Mouse (Mus musculus) forebrain, embryonic 15.5 days (tissue): ENCODE measurements around the gene Ralgapb. TPM values are rescaled to one million over a fixed set of nuclear protein-coding genes. Genes with fewer than 3 reads are reported as not detected.

Source experiments
- ATAC-seq: fragments of 200-750 bp; cut with Nextera tagmentation; replicated peaks from 2 replicates; pipeline ENCODE4 v1.8.0; 2017; ENCODE audit warnings: mild to moderate bottlenecking, moderate TSS enrichment, moderate library complexity
- H3K27ac ChIP-seq: fragments of 300-500 bp; sonication (generic); replicated peaks from 2 replicates; pipeline ENCODE4 v1.5.1; 2015; ENCODE audit warnings: mild to moderate bottlenecking, inconsistent platforms
- H3K27me3 ChIP-seq: fragments of 300-500 bp; sonication (generic); 2 replicates; pipeline ENCODE4 v1.6.1; 2015; ENCODE audit warnings: inconsistent platforms
- H3K36me3 ChIP-seq: fragments of 300-500 bp; sonication (generic); 2 replicates; pipeline ENCODE4 v1.6.1; 2015; ENCODE audit warnings: mild to moderate bottlenecking, inconsistent platforms
- H3K4me1 ChIP-seq: fragments of 300-500 bp; sonication (generic); 2 replicates; pipeline ENCODE4 v1.6.1; 2015; ENCODE audit warnings: inconsistent platforms
- H3K4me2 ChIP-seq: fragments of 300-500 bp; sonication (generic); replicated peaks from 2 replicates; pipeline ENCODE4 v1.6.1; 2015; ENCODE audit warnings: mild to moderate bottlenecking, inconsistent platforms
- H3K4me3 ChIP-seq: fragments of 300-500 bp; sonication (generic); 2 replicates; pipeline ENCODE4 v1.5.1; 2015; ENCODE audit warnings: mild to moderate bottlenecking, inconsistent platforms
- H3K9ac ChIP-seq: fragments of 300-500 bp; sonication (generic); replicated peaks from 2 replicates; pipeline ENCODE4 v1.6.1; 2015; ENCODE audit warnings: mild to moderate bottlenecking, inconsistent platforms
- H3K9me3 ChIP-seq: fragments of 300-500 bp; sonication (generic); 2 replicates; pipeline ENCODE4 v1.6.1; 2016; ENCODE audit warnings: inconsistent platforms
- WGBS: fragments of 180-500 bp; shearing (Covaris S2); methylation state at CpG from one replicate; pipeline ENCODE4 v1.1.7; 2015; ENCODE audit warnings: mixed read lengths; 5-methylcytosine and 5-hydroxymethylcytosine counted together
- polyA plus RNA-seq: library from polyadenylated mRNA; unstranded; fragments of >200 nt; fragmentation: Nextera tagmentation; extraction: Ambion mirVana; gene quantifications from 2 replicates; pipeline ENCODE4 v1.2.1, GENCODE M21; 2015

The Ralgapb gene
- polyA plus RNA-seq, 1 experiment from 2014 or later: 23.8 TPM

DNA sequence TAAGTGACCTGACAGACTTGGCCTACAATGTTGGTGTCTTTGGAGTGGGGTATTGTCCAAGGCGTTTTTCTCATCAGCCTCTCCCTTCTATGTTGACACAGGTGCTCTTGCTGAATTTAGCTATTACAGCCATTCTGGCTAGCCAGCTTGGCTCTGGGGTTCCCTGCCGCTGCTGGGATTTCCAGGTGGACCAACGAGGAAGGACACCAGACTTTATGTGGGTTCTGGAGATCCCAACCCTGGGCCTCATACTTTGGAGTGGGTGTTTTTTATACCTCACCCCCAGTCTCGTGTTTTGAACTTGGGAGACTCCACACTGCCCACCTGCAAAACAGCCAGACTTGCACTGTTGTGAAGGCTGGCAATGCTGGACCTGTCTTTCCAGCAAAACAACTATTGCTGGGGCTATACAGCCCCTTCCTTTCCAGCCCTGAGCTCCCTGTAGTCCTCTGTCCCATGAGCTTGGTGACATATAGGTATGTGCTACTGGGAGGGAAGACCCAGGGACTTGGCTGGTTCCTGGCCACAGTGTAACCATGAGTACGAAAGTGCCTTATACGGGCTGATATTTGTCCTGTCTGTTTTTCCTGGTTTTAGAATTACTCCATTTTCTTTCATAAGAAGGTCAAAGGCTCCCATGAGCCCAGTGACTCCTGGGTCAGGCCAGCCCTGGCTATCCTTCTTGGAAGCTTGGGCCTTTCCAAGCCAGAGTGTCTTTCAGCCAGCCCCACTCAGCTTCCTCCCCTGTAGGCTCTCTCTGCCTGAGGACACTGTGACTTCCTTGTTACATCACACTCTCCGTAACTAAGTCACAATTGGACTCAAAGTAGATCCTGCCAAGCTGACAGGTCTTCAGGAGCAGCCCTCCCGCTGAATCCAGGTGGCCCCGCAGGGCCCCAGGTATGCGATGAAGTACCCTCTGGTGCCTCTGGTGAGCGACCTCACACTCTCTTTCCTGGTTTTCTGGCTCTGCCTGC, 92.5 kb downstream of the Ralgapb start, which contains the start of gene Adig:
Gene Adig (plus strand): TSS at position 777 of the 977 bp plus-strand sequence.
- no peaks in the 10 kb centered on the region for H3K9me3 ChIP-seq
- WGBS: 84% methylated on average over 11 of the region's 11 CpGs
- ATAC-seq: no peak
- no peak within 1 kb of the TSS for H3K9ac ChIP-seq
- H3K4me1 ChIP-seq: no peaks in the 10 kb centered on the region
- H3K36me3 ChIP-seq: peaks cover 13% of the 10 kb centered on the region; the same call in 1 of the 2 replicates
- H3K27ac ChIP-seq: no peak within 1 kb of the TSS
- no peak within 1 kb of the TSS for H3K4me2 ChIP-seq
- H3K4me3 ChIP-seq: no peak within 1 kb of the TSS
- H3K27me3 ChIP-seq: no peaks in the 10 kb centered on the region

GRCm38 (mm10) chr2:158503226-158503625, 93.6 kb downstream of the Ralgapb start:
- Histone ChIP-seq H3K27ac (no peak overlapping the region), H3K4me1 (no peaks in the 10 kb centered on the region), H3K9ac (no peak overlapping the region), H3K27me3 (no peaks in the 10 kb centered on the region), H3K9me3 (no peaks in the 10 kb centered on the region), H3K36me3 (peaks cover 7% of the 10 kb centered on the region; the same call in 1 of the 2 replicates), H3K4me3 (no peak overlapping the region), H3K4me2 (no peak overlapping the region)
- ATAC-seq: no peak
- WGBS: 83% methylated on average over 7 of the region's 7 CpGs

DNA sequence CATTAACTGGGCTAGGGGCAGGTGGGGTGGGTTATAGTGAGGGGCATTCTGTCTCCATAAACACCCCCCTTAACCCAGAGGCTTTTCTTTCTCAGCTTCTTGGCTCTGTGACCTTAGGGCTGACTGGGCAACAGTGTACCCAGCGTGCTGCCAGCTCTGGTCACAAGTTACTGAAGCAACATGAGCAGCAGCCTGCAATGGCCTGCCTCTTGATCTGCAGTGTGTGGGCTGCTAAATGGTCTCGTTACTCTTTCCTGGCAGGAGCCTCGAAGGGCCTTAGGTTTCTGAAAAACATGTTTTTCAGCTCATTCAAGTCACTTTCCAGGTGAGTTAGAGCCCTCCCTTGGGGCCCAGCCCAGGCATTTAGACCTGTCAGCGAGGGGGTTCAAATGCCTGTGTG, 94.0 kb downstream of the Ralgapb start:
- no peaks in the 10 kb centered on the region for H3K4me1 ChIP-seq
- 72% methylated on average over 4 of the region's 4 CpGs for WGBS

GRCm38 (mm10) chr2:158506475-158506874, 96.8 kb downstream of the Ralgapb start:
- H3K9me3 ChIP-seq: no peaks in the 10 kb centered on the region
- H3K4me2 ChIP-seq: no peak overlapping the region
- no peaks in the 10 kb centered on the region for H3K27me3 ChIP-seq
- H3K9ac ChIP-seq: no peak overlapping the region
- ATAC-seq: no peak
- 88% methylated on average over 5 of the region's 5 CpGs for WGBS
- H3K4me1 ChIP-seq: no peaks in the 10 kb centered on the region
- no peaks in the 10 kb centered on the region for H3K36me3 ChIP-seq
- H3K27ac ChIP-seq: no peak overlapping the region
- no peak overlapping the region for H3K4me3 ChIP-seq

More for the DNA sequence above, 94.0 kb downstream of the Ralgapb start:
- H3K4me3 ChIP-seq: no peak overlapping the region
- H3K4me2 ChIP-seq: no peak overlapping the region
- peaks cover 7% of the 10 kb centered on the region; the same call in 1 of the 2 replicates for H3K36me3 ChIP-seq
- no peak overlapping the region for H3K9ac ChIP-seq
- H3K27me3 ChIP-seq: no peaks in the 10 kb centered on the region
- H3K9me3 ChIP-seq: no peaks in the 10 kb centered on the region
- no peak for ATAC-seq
- no peak overlapping the region for H3K27ac ChIP-seq

- Histone ChIP-seq H3K4me3 (no peak overlapping the region), H3K4me2 (no peak overlapping the region), H3K27me3 (no peaks in the 10 kb centered on the region), H3K27ac (no peak overlapping the region), H3K9me3 (no peaks in the 10 kb centered on the region), H3K36me3 (no peaks in the 10 kb centered on the region), H3K9ac (no peak overlapping the region), H3K4me1 (no peaks in the 10 kb centered on the region)
- WGBS: 92% methylated on average over 10 of the region's 10 CpGs
- no peak for ATAC-seq
Observed at GRCm38 (mm10) chr2:158507046-158507445, 97.4 kb downstream of the Ralgapb start.

DNA sequence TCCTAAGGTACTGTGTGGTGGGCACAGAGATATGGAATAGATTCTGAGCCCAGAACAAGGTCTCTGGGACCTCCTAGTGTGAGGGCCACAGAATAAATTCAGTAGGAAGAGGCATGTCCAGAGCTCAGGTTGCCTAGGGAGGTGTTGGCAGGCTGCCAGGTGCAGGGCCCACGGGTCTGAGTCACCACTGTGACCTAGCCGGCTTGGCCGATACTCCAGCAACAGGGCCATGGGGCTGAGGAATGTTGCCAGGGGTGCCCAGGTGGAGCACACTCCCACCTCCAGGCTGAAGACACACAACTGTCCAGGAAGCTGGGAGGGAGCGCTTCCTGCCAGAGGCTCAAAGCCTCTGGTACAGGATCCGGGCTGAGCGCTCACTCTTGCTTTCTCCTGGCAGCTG, 101.0 kb downstream of the Ralgapb start:
- no peaks in the 10 kb centered on the region for H3K27me3 ChIP-seq
- WGBS: 76% methylated on average over 6 of the region's 6 CpGs
- no peak overlapping the region for H3K4me3 ChIP-seq
- no peaks in the 10 kb centered on the region for H3K9me3 ChIP-seq
- H3K36me3 ChIP-seq: no peaks in the 10 kb centered on the region
- no peak for ATAC-seq
- H3K4me1 ChIP-seq: no peaks in the 10 kb centered on the region
- H3K27ac ChIP-seq: no peak overlapping the region
- H3K9ac ChIP-seq: no peak overlapping the region
- H3K4me2 ChIP-seq: no peak overlapping the region

DNA sequence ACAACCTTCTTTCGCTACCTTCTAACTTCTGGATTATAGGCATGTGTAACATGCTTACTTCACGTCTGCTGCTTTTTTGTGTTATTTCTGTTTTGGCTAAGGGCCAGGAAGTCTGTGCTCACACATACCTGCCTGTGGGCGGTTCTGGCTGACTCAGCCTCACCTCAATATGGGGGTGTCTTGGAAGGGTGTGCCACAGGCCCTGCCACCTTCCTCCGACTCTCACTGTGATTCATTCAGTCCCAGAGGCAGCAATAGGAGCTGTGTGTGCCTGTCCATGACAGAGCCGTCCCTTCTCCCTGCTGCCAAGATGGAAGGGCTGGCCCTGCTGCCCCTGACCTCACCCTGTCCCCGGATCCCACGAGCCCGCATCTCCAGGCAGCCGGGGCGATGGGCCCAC, 102.9 kb downstream of the Ralgapb start, which contains the start of gene Arhgap40:
Gene Arhgap40 (plus strand): TSS at position 269 of the 400 bp plus-strand sequence.
- Histone ChIP-seq H3K4me3 (no peak within 1 kb of the TSS), H3K9me3 (no peaks in the 10 kb centered on the region), H3K36me3 (no peaks in the 10 kb centered on the region), H3K9ac (no peak within 1 kb of the TSS), H3K4me1 (no peaks in the 10 kb centered on the region), H3K4me2 (no peak within 1 kb of the TSS), H3K27ac (no peak within 1 kb of the TSS), H3K27me3 (no peaks in the 10 kb centered on the region)
- 87% methylated on average over 10 of the region's 10 CpGs for WGBS
- ATAC-seq: no peak

GRCm38 (mm10) chr2:158513821-158514336, 104.2 kb downstream of the Ralgapb start:
- Histone ChIP-seq H3K9me3 (no peaks in the 10 kb centered on the region), H3K27me3 (no peaks in the 10 kb centered on the region), H3K4me1 (no peaks in the 10 kb centered on the region), H3K4me2 (no peak overlapping the region), H3K9ac (no peak overlapping the region), H3K36me3 (no peaks in the 10 kb centered on the region), H3K27ac (no peak overlapping the region), H3K4me3 (no peak overlapping the region)
- WGBS: 70% methylated on average over 12 of the region's 12 CpGs
- no peak for ATAC-seq

GRCm38 (mm10) chr2:158518583-158518982, 108.9 kb downstream of the Ralgapb start:
- no peak overlapping the region for H3K4me2 ChIP-seq
- no peak overlapping the region for H3K4me3 ChIP-seq
- no peaks in the 10 kb centered on the region for H3K9me3 ChIP-seq
- no peak overlapping the region for H3K9ac ChIP-seq
- peaks cover 3% of the 10 kb centered on the region for H3K4me1 ChIP-seq
- H3K36me3 ChIP-seq: no peaks in the 10 kb centered on the region
- no peaks in the 10 kb centered on the region for H3K27me3 ChIP-seq
- 59% methylated on average over 6 of the region's 6 CpGs for WGBS
- no peak for ATAC-seq
- H3K27ac ChIP-seq: no peak overlapping the region

DNA sequence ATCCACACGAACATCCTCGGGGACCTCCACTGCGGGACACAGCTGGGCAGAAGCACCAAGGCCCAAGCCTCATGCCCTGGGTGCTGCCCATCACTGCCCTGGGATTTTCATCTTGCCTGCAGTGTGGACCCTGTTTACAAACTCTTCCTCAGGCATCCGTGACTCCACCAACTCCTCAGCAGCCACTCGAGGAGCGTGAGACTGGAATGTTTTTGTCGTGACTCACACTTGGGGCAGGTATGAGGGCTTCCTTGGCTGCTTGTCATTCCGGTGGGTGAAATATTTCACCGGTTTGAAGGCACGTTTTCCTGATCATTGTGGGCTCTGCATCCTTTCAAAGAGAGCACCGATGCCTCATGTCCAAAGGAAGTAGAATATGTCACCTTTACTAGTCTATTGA, 109.4 kb downstream of the Ralgapb start:
- Histone ChIP-seq H3K9ac (no peak overlapping the region), H3K4me1 (peaks cover 7% of the 10 kb centered on the region), H3K9me3 (no peaks in the 10 kb centered on the region), H3K4me2 (no peak overlapping the region), H3K27ac (no peak overlapping the region), H3K36me3 (no peaks in the 10 kb centered on the region), H3K27me3 (no peaks in the 10 kb centered on the region), H3K4me3 (no peak overlapping the region)
- no peak for ATAC-seq
- WGBS: 81% methylated on average over 11 of the region's 11 CpGs

- WGBS: 75% methylated on average over 6 of the region's 6 CpGs
- no peak overlapping the region for H3K27ac ChIP-seq
- no peak overlapping the region for H3K9ac ChIP-seq
- H3K4me3 ChIP-seq: no peak overlapping the region
- H3K4me2 ChIP-seq: no peak overlapping the region
- peaks cover 14% of the 10 kb centered on the region for H3K4me1 ChIP-seq
- H3K9me3 ChIP-seq: no peaks in the 10 kb centered on the region
- H3K27me3 ChIP-seq: no peaks in the 10 kb centered on the region
- no peak for ATAC-seq
- no peaks in the 10 kb centered on the region for H3K36me3 ChIP-seq
Observed at GRCm38 (mm10) chr2:158519800-158520199, 110.2 kb downstream of the Ralgapb start.

DNA sequence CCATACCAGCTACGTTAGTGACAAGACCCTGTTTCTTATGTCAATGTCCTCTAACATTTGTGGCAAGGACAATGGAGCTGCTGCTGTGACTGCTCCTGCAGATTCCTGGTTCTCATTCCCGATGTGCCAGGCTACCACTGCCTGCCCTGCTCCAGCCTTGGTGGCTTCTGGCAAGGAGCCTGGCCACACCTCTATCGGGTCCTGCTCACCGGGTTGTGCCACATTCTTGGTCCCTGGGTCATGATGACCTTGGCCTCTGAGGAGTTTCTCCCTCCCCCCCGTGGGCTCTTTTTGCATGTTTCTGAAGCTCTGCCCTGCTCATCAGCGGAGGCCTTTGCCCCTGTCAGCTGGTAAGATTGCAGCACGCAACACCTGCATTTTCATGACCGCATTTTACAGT, 113.4 kb downstream of the Ralgapb start:
- WGBS: 76% methylated on average over 8 of the region's 8 CpGs
- no peak overlapping the region for H3K9ac ChIP-seq
- H3K4me2 ChIP-seq: no peak overlapping the region
- H3K27ac ChIP-seq: no peak overlapping the region
- no peaks in the 10 kb centered on the region for H3K36me3 ChIP-seq
- no peak for ATAC-seq
- no peak overlapping the region for H3K4me3 ChIP-seq
- peaks cover 18% of the 10 kb centered on the region for H3K4me1 ChIP-seq
- no peaks in the 10 kb centered on the region for H3K9me3 ChIP-seq
- H3K27me3 ChIP-seq: no peaks in the 10 kb centered on the region
